Mouse (Mus musculus) liver, embryonic 11.5 days (tissue): ENCODE measurements around the gene 1110032A03Rik. TPM values are rescaled to one million over a fixed set of nuclear protein-coding genes. Genes with fewer than 3 reads are reported as not detected.

Source experiments
- ATAC-seq: fragments of 200-750 bp; cut with Nextera tagmentation; replicated peaks from 2 replicates; pipeline ENCODE4 v1.8.0; 2017; ENCODE audit warnings: moderate number of reproducible peaks, mild to moderate bottlenecking, moderate TSS enrichment, moderate library complexity; ENCODE audit not compliant: low FRiP score
- DNase-seq: peaks from one replicate; pipeline ENCODE4 v3.0.0-alpha.2; 2017; ENCODE audit warnings: low spot score
- H3K27ac ChIP-seq: fragments of 300-500 bp; sonication (generic); 2 replicates; pipeline ENCODE4 v1.5.1; 2014; ENCODE audit warnings: mild to moderate bottlenecking, low read depth, low read length, control low read depth
- H3K27me3 ChIP-seq: fragments of 300-500 bp; sonication (generic); replicated peaks from 2 replicates; pipeline ENCODE4 v1.6.1; 2014; ENCODE audit warnings: low read length, mixed read lengths; ENCODE audit not compliant: control insufficient read depth, insufficient read depth
- H3K36me3 ChIP-seq: fragments of 300-500 bp; sonication (generic); 2 replicates; pipeline ENCODE4 v1.6.1; 2014; ENCODE audit warnings: mild to moderate bottlenecking, low read length, moderate library complexity, mixed read lengths; ENCODE audit not compliant: control insufficient read depth, insufficient read depth
- H3K4me1 ChIP-seq: fragments of 300-500 bp; sonication (generic); replicated peaks from 2 replicates; pipeline ENCODE4 v1.6.1; 2014; ENCODE audit warnings: low read length, mixed read lengths; ENCODE audit not compliant: control insufficient read depth, insufficient read depth
- H3K4me2 ChIP-seq: fragments of 300-500 bp; sonication (generic); 2 replicates; pipeline ENCODE4 v1.6.1; 2014; ENCODE audit warnings: mild to moderate bottlenecking, control low read depth, moderate library complexity
- H3K4me3 ChIP-seq: fragments of 300-500 bp; sonication (generic); 2 replicates; pipeline ENCODE4 v1.5.1; 2014; ENCODE audit warnings: low read depth, low read length, control low read depth
- H3K9ac ChIP-seq: fragments of 300-500 bp; sonication (generic); 2 replicates; pipeline ENCODE4 v1.6.1; 2014; ENCODE audit warnings: low read depth, low read length, control low read depth
- H3K9me3 ChIP-seq: fragments of 300-500 bp; sonication (generic); 2 replicates; pipeline ENCODE4 v1.6.1; 2016; ENCODE audit warnings: low read length, inconsistent platforms, mixed read lengths; ENCODE audit not compliant: control insufficient read depth
- WGBS: fragments of 180-500 bp; shearing (Covaris S2); extraction: QIAGEN DNeasy Blood & Tissue Kit; methylation state at CpG from one replicate; pipeline ENCODE4 v1.1.7; 2014; 5-methylcytosine and 5-hydroxymethylcytosine counted together
- polyA plus RNA-seq: library from polyadenylated mRNA; unstranded; fragments of >200 nt; fragmentation: Nextera tagmentation; extraction: Ambion mirVana; gene quantifications from 2 replicates; pipeline ENCODE4 v1.2.1, GENCODE M21; 2014

The 1110032A03Rik gene
- polyA plus RNA-seq, 1 experiment from 2014 or later = 17.5 TPM

DNA sequence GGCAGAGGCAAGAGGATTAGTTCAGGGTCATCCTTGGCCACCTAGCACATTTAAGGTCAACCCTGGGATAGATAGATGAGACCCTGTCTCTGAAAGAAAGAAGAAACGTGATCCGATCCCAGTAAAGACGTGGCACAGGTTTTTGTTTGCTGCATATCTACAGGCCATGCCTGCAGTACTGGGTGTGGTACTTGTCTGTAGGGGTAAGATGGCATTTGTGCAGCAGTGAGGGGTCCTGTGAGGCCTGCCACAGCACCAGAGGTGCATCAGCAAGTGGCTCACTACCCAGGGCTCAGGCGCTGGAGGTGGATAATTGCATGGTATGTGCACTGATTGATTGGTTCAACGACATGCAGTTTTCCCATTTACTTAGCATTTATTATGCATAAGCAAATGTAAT lies 38.5 kb upstream of the 1110032A03Rik start:
- Histone ChIP-seq H3K4me2 (no peak overlapping the region), H3K27me3 (no peaks in the 10 kb centered on the region), H3K4me3 (no peak overlapping the region), H3K27ac (no peak overlapping the region; the same call in 1 of the 2 replicates), H3K9me3 (no peaks in the 10 kb centered on the region), H3K4me1 (peaks cover 30% of the 10 kb centered on the region), H3K9ac (no peak overlapping the region), H3K36me3 (peaks cover 28% of the 10 kb centered on the region)
- ATAC-seq (peak; percentile 70), DNase-seq (no peak)
- 81% methylated on average over 5 of the region's 5 CpGs for WGBS

DNA sequence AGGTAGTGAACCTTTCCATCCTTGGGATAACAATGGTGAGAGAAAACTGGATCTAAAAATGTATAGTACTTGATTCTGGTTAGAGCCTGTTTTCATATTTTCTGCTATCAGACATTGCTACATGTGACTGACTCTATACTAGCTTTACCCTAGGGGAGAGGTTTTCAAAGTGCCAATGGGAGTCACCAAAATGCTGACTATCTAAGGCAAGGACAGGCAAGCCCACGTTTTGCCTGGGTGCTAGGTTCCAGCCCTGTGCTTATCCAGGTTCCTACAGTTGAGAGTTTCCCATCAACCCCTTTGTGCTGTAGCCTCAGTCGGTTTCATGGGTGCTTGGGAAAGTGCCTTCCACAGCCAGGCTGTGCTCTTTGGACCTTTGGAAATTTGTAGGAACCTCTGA lies 36.4 kb upstream of the 1110032A03Rik start:
- Histone ChIP-seq H3K27me3 (no peaks in the 10 kb centered on the region), H3K27ac (peak overlapping the region; percentile 83), H3K4me1 (peaks cover 30% of the 10 kb centered on the region), H3K9ac (no peak overlapping the region), H3K4me3 (no peak overlapping the region), H3K36me3 (peaks cover 30% of the 10 kb centered on the region), H3K9me3 (no peaks in the 10 kb centered on the region), H3K4me2 (peak overlapping the region; percentile 27; the same call in 1 of the 2 replicates)
- ATAC-seq (peak; percentile 56), DNase-seq (no peak)
- 48% methylated on average over 2 of the region's 2 CpGs for WGBS

DNA sequence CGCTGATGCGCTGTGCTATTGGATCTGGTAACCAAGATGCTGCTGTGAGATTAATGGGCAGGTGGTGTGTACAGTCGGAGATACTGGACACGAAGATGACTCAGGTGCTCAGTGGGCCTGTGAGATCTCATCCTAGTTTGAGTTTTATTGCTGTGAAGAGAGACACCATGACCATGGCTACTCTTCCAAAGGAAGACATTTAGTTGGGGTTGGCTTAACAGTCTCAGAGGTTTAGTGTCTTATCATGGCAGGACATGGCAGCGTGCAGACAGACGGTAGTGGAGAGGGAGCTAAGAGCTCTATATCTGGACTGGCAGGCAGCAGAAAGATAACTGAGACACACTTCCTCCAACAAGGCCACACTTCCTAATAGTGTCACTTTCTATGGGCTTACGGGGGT lies 35.9 kb upstream of the 1110032A03Rik start:
- Histone ChIP-seq H3K9me3 (no peaks in the 10 kb centered on the region), H3K27ac (peak overlapping the region; percentile 83), H3K27me3 (no peaks in the 10 kb centered on the region), H3K4me3 (no peak overlapping the region), H3K4me1 (peaks cover 30% of the 10 kb centered on the region), H3K36me3 (peaks cover 28% of the 10 kb centered on the region), H3K9ac (no peak overlapping the region), H3K4me2 (peak overlapping the region; percentile 34; the same call in 1 of the 2 replicates)
- ATAC-seq = peak; percentile 96
- no peak for DNase-seq
- 57% methylated on average over 7 of the region's 7 CpGs for WGBS

DNA sequence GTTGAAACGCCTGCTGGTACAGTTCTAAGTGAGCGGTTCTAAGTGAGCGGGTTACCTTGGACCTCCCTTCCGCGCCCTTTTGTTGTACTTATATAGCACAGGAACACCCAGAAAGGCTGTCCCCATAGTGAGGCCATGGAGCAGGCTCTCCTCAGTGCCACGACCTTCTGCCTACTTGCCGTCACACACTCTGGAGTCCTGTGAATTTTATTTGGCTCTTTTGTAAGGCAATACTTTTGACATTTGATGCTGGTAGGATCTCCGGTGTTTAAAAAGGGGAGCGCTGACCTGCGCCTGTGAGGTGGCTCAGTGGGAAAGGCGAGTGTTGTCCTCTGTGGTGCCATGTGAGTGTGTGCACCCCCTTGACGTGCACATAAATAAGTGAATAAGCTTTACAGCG lies 33.8 kb upstream of the 1110032A03Rik start:
- Histone ChIP-seq H3K27ac (no peak overlapping the region), H3K36me3 (peaks cover 27% of the 10 kb centered on the region), H3K27me3 (no peaks in the 10 kb centered on the region), H3K9me3 (no peaks in the 10 kb centered on the region), H3K9ac (no peak overlapping the region), H3K4me1 (peaks cover 31% of the 10 kb centered on the region), H3K4me2 (no peak overlapping the region), H3K4me3 (no peak overlapping the region)
- 91% methylated on average over 13 of the region's 13 CpGs for WGBS
- ATAC-seq = no peak
- DNase-seq = no peak

DNA sequence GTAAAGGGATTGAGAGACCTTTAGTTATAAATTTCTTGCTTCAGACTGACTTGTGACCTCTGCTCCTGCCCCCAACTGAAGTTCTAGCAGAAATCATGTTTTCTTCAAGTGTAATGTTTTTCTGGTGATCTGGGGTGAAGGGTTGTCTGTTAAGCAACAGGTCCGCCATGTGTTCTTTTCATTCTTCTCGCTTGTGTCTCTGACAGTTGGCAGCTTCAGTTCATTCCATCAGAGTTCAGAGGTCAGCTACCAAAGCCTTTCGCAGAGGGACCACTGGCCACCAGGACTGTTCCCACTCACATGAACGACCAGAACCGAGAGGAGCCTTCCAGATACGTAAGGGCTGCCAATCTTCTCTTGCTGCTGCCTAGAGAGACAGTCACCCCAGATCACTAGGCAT lies 33.2 kb upstream of the 1110032A03Rik start:
- no peak for DNase-seq
- ATAC-seq = no peak
- no peak overlapping the region for H3K9ac ChIP-seq
- H3K9me3 ChIP-seq = no peaks in the 10 kb centered on the region
- H3K27me3 ChIP-seq = no peaks in the 10 kb centered on the region
- peaks cover 23% of the 10 kb centered on the region for H3K36me3 ChIP-seq
- peaks cover 30% of the 10 kb centered on the region for H3K4me1 ChIP-seq
- 81% methylated on average over 6 of the region's 6 CpGs for WGBS
- no peak overlapping the region for H3K4me3 ChIP-seq
- no peak overlapping the region for H3K4me2 ChIP-seq
- no peak overlapping the region for H3K27ac ChIP-seq

DNA sequence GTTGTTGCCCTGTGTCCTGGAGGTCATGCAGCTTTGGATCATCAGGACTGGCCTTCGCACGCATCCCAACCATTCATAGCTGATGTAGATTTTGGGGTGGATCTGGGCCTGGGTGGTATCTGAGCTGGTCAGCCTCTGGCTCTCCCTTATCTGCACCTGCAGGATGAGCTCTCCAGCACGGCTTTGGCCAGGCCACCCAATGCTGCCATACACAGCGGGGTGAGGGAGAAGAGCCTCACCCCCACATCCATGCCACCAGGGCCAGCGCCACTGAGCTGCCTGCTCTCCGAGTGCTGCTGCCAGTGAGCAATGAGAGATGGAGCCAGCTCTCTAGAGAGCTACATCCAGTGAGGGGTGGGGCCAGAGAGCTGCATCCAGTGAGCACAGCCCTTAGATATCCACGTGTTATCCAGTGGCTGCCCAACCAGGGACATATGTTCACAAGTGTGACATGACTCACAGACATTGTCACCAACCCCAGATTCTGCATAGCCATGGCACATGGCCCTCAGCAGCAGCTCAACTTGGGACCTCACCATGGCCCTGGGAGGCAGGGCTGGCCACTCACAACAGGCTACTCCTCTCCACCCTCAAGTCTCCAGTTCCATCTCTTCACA lies 27.8 kb upstream of the 1110032A03Rik start:
- ATAC-seq = peak; percentile 95
- no peak overlapping the region for H3K4me2 ChIP-seq
- WGBS = 75% methylated on average over 7 of the region's 7 CpGs
- H3K27me3 ChIP-seq = no peaks in the 10 kb centered on the region
- peak overlapping the region; percentile 30; the same call in 1 of the 2 replicates for H3K27ac ChIP-seq
- DNase-seq = peak; percentile 42
- H3K4me1 ChIP-seq = peaks cover 13% of the 10 kb centered on the region
- no peaks in the 10 kb centered on the region for H3K9me3 ChIP-seq
- no peak overlapping the region for H3K9ac ChIP-seq
- peaks cover 6% of the 10 kb centered on the region for H3K36me3 ChIP-seq
- no peak overlapping the region for H3K4me3 ChIP-seq

DNA sequence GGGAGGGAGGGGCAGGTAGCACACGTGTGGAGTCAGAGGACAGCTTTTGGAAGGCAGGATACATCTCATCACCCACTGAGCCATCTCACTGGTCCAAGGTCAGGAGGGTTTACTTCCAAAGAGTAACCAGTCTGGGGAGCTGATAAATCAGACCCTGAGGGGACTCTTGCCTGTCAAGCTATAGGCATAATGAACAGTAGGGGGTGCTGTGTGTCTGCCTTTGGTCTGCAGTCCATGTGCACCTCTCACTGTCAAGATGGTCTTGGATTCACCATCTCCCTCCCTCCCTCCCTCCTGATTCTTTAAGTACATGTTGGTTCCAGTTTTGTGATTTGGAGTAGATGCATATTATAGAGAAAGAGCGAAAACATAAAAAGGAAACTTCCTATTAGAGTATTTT lies 25.7 kb upstream of the 1110032A03Rik start:
- Histone ChIP-seq H3K27me3 (no peaks in the 10 kb centered on the region), H3K4me1 (peaks cover 13% of the 10 kb centered on the region), H3K9me3 (no peaks in the 10 kb centered on the region), H3K4me2 (no peak overlapping the region), H3K27ac (no peak overlapping the region), H3K4me3 (no peak overlapping the region), H3K9ac (no peak overlapping the region), H3K36me3 (peaks cover 4% of the 10 kb centered on the region)
- ATAC-seq = peak; percentile 56; the same call in 1 of the 2 replicates
- no peak for DNase-seq
- WGBS = 60% methylated on average over 2 of the region's 2 CpGs

DNA sequence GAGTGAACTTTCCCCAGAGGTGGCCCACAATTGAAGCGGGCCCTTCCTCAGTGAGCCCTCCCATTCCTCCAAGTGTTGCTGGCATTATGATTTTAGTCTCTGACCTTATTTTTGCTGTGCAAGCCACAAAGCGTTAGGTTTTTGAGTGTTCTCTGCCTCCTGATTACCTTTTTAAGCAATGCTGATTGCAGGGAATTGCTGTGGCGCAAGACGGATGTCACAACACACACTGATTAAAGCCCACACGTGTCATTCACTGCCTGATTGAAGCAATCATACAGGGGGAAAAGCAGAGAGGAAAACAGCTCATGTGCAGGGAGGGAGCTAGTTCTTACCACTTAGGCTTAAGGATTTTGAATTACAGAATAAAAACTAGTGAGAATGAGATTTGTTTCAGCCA lies 23.0 kb upstream of the 1110032A03Rik start:
- 84% methylated on average over 5 of the region's 5 CpGs for WGBS
- H3K9me3 ChIP-seq = no peaks in the 10 kb centered on the region
- H3K27me3 ChIP-seq = no peaks in the 10 kb centered on the region
- ATAC-seq (no peak), DNase-seq (no peak)
- H3K4me3 ChIP-seq = no peak overlapping the region
- peaks cover 7% of the 10 kb centered on the region; the same call in 1 of the 2 replicates for H3K36me3 ChIP-seq
- H3K4me1 ChIP-seq = peaks cover 7% of the 10 kb centered on the region; the same call in 1 of the 2 replicates
- no peak overlapping the region for H3K27ac ChIP-seq
- no peak overlapping the region for H3K9ac ChIP-seq
- H3K4me2 ChIP-seq = no peak overlapping the region

DNA sequence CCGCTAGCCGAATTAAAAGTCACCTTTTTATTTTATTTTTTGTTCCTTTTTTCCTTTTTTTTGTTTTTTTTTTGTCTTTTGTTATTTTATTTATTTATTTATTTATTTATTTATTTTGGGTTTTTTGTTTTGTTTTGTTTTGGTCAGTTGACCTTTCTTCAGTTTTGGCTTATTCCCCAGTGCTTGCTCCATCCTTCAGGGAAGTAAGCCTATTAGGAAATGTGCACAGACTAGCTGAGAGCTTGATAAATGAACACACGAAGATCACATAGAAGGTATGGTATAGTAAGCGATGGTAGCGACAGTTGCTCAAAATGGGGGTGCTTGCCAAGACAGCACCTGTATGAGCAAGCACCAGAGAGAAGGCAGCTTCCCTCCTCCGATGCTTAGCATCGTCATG lies 22.3 kb upstream of the 1110032A03Rik start:
- DNase-seq = no peak
- H3K4me1 ChIP-seq = 0 out of 2 replicates have a peak, but pooled peaks cover under 1% of the 10 kb centered on the region
- ATAC-seq = no peak
- H3K27ac ChIP-seq = no peak overlapping the region
- no peaks in the 10 kb centered on the region for H3K9me3 ChIP-seq
- H3K4me2 ChIP-seq = no peak overlapping the region
- no peaks in the 10 kb centered on the region for H3K27me3 ChIP-seq
- WGBS = 92% methylated on average over 7 of the region's 7 CpGs
- H3K4me3 ChIP-seq = no peak overlapping the region
- H3K36me3 ChIP-seq = peaks cover 8% of the 10 kb centered on the region; the same call in 1 of the 2 replicates
- H3K9ac ChIP-seq = no peak overlapping the region
